Mouse (Mus musculus): ENCODE results near the gene Gpr87. TPM values are rescaled to one million over a fixed set of nuclear protein-coding genes. Genes with fewer than 3 reads are reported as not detected.
"Not testable (repeated sequence)": the region's sequence is repeated elsewhere in the genome, so short reads cannot be mapped to it uniquely, and the experiment has no call there.

Gene Gpr87
- polyA plus RNA-seq, 1 experiment from 2014 or later = not detected

- WGBS = 95% methylated on average over 2 of the region's 2 CpGs
- Histone ChIP-seq H3K4me3 (replicated peaks) (no peak overlapping the region), H3K4me2 (replicated peaks) (no peak overlapping the region), H3K9me3 (no peaks in the 10 kb centered on the region), H3K4me1 (replicated peaks) (no peaks in the 10 kb centered on the region), H3K27ac (no peak overlapping the region), H3K9ac (no peak overlapping the region), H3K36me3 (no peaks in the 10 kb centered on the region), H3K27me3 (replicated peaks) (no peaks in the 10 kb centered on the region)
- no peak for ATAC-seq
Measured at GRCm38 (mm10) chr3:59150624-59151023, 44.3 kb downstream of the Gpr87 start.

GRCm38 (mm10) chr3:59149646-59150045, 45.3 kb downstream of the Gpr87 start:
- Histone ChIP-seq H3K9ac (no peak overlapping the region), H3K4me2 (replicated peaks) (no peak overlapping the region), H3K4me1 (replicated peaks) (no peaks in the 10 kb centered on the region), H3K36me3 (no peaks in the 10 kb centered on the region), H3K9me3 (no peaks in the 10 kb centered on the region), H3K27me3 (replicated peaks) (no peaks in the 10 kb centered on the region), H3K27ac (no peak overlapping the region), H3K4me3 (replicated peaks) (no peak overlapping the region)
- ATAC-seq = no peak

- no peak overlapping the region for H3K4me2 ChIP-seq (replicated peaks)
- no peaks in the 10 kb centered on the region for H3K27me3 ChIP-seq (replicated peaks)
- H3K4me3 ChIP-seq (replicated peaks) = no peak overlapping the region
- H3K9me3 ChIP-seq = no peaks in the 10 kb centered on the region
- H3K9ac ChIP-seq = no peak overlapping the region
- no peak overlapping the region for H3K27ac ChIP-seq
- H3K36me3 ChIP-seq = no peaks in the 10 kb centered on the region
- WGBS = 65% methylated on average over 5 of the region's 5 CpGs
- ATAC-seq = no peak
- no peaks in the 10 kb centered on the region for H3K4me1 ChIP-seq (replicated peaks)
Measured at GRCm38 (mm10) chr3:59145194-59145593, 49.7 kb downstream of the Gpr87 start.

- Histone ChIP-seq H3K4me3 (replicated peaks) (no peak overlapping the region), H3K4me2 (replicated peaks) (no peak overlapping the region), H3K27me3 (replicated peaks) (no peaks in the 10 kb centered on the region), H3K9me3 (no peaks in the 10 kb centered on the region), H3K4me1 (replicated peaks) (no peaks in the 10 kb centered on the region), H3K9ac (no peak overlapping the region), H3K36me3 (no peaks in the 10 kb centered on the region), H3K27ac (no peak overlapping the region)
- ATAC-seq = no peak
- 74% methylated on average over 8 of the region's 8 CpGs for WGBS
Measured at GRCm38 (mm10) chr3:59141507-59142305, 53.2 kb downstream of the Gpr87 start.

- H3K4me1 ChIP-seq (replicated peaks); H3K4me3 ChIP-seq (replicated peaks); H3K9me3 ChIP-seq; H3K4me2 ChIP-seq (replicated peaks); H3K27ac ChIP-seq; H3K27me3 ChIP-seq (replicated peaks); H3K36me3 ChIP-seq; H3K9ac ChIP-seq; ATAC-seq: not testable (repeated sequence)
- WGBS = 84% methylated on average over 4 of the region's 4 CpGs
Measured at GRCm38 (mm10) chr3:59140941-59141340, 54.0 kb downstream of the Gpr87 start.

- H3K9me3 ChIP-seq = no peaks in the 10 kb centered on the region
- no peak for ATAC-seq
- no peak overlapping the region for H3K4me2 ChIP-seq (replicated peaks)
- H3K27me3 ChIP-seq (replicated peaks) = no peaks in the 10 kb centered on the region
- H3K36me3 ChIP-seq = no peaks in the 10 kb centered on the region
- no peak overlapping the region for H3K9ac ChIP-seq
- 61% methylated on average over 2 of the region's 2 CpGs for WGBS
- H3K27ac ChIP-seq = no peak overlapping the region
- H3K4me3 ChIP-seq (replicated peaks) = no peak overlapping the region
- no peaks in the 10 kb centered on the region for H3K4me1 ChIP-seq (replicated peaks)
Measured at GRCm38 (mm10) chr3:59140115-59140514, 54.8 kb downstream of the Gpr87 start.

- Histone ChIP-seq H3K36me3 (no peaks in the 10 kb centered on the region), H3K4me3 (replicated peaks) (no peak overlapping the region), H3K4me2 (replicated peaks) (no peak overlapping the region), H3K27me3 (replicated peaks) (no peaks in the 10 kb centered on the region), H3K4me1 (replicated peaks) (no peaks in the 10 kb centered on the region), H3K9ac (no peak overlapping the region), H3K9me3 (no peaks in the 10 kb centered on the region), H3K27ac (no peak overlapping the region)
- ATAC-seq = peak; percentile 28; the same call in 1 of the 2 replicates
Measured at GRCm38 (mm10) chr3:59139651-59140051, 55.3 kb downstream of the Gpr87 start.

- H3K4me1 ChIP-seq (replicated peaks) = no peaks in the 10 kb centered on the region
- no peaks in the 10 kb centered on the region for H3K36me3 ChIP-seq
- H3K9me3 ChIP-seq = no peaks in the 10 kb centered on the region
- H3K27ac ChIP-seq = no peak overlapping the region
- WGBS = 72% methylated on average over 12 of the region's 12 CpGs
- H3K4me3 ChIP-seq (replicated peaks) = no peak overlapping the region
- no peak for ATAC-seq
- H3K9ac ChIP-seq = no peak overlapping the region
- no peak overlapping the region for H3K4me2 ChIP-seq (replicated peaks)
- H3K27me3 ChIP-seq (replicated peaks) = no peaks in the 10 kb centered on the region
Measured at GRCm38 (mm10) chr3:59138946-59139468, 55.9 kb downstream of the Gpr87 start.

GRCm38 (mm10) chr3:59135911-59136653, 58.8 kb downstream of the Gpr87 start:
- H3K9ac ChIP-seq = no peak overlapping the region
- H3K4me3 ChIP-seq (replicated peaks) = no peak overlapping the region
- no peaks in the 10 kb centered on the region for H3K27me3 ChIP-seq (replicated peaks)
- 67% methylated on average over 5 of the region's 5 CpGs for WGBS
- H3K4me1 ChIP-seq (replicated peaks) = no peaks in the 10 kb centered on the region
- ATAC-seq = no peak
- H3K9me3 ChIP-seq = no peaks in the 10 kb centered on the region
- H3K27ac ChIP-seq = no peak overlapping the region
- no peak overlapping the region for H3K4me2 ChIP-seq (replicated peaks)
- no peaks in the 10 kb centered on the region for H3K36me3 ChIP-seq

GRCm38 (mm10) chr3:59133189-59133588, 61.7 kb downstream of the Gpr87 start:
- no peaks in the 10 kb centered on the region for H3K9me3 ChIP-seq
- H3K4me3 ChIP-seq (replicated peaks) = no peak overlapping the region
- no peaks in the 10 kb centered on the region for H3K36me3 ChIP-seq
- no peak overlapping the region for H3K4me2 ChIP-seq (replicated peaks)
- H3K27me3 ChIP-seq (replicated peaks) = no peaks in the 10 kb centered on the region
- 80% methylated on average over 5 of the region's 5 CpGs for WGBS
- no peak overlapping the region for H3K27ac ChIP-seq
- H3K9ac ChIP-seq = no peak overlapping the region
- no peak for ATAC-seq
- H3K4me1 ChIP-seq (replicated peaks) = no peaks in the 10 kb centered on the region

- no peak overlapping the region for H3K9ac ChIP-seq
- 84% methylated on average over 4 of the region's 4 CpGs for WGBS
- H3K9me3 ChIP-seq = no peaks in the 10 kb centered on the region
- H3K27ac ChIP-seq = no peak overlapping the region
- H3K36me3 ChIP-seq = no peaks in the 10 kb centered on the region
- H3K4me2 ChIP-seq (replicated peaks) = no peak overlapping the region
- no peak for ATAC-seq
- H3K4me1 ChIP-seq (replicated peaks) = no peaks in the 10 kb centered on the region
- no peaks in the 10 kb centered on the region for H3K27me3 ChIP-seq (replicated peaks)
- H3K4me3 ChIP-seq (replicated peaks) = no peak overlapping the region
Measured at GRCm38 (mm10) chr3:59131966-59132365, 62.9 kb downstream of the Gpr87 start.

- no peaks in the 10 kb centered on the region for H3K4me1 ChIP-seq (replicated peaks)
- H3K4me3 ChIP-seq (replicated peaks) = no peak overlapping the region
- H3K27ac ChIP-seq = no peak overlapping the region
- H3K36me3 ChIP-seq = no peaks in the 10 kb centered on the region
- no peaks in the 10 kb centered on the region for H3K27me3 ChIP-seq (replicated peaks)
- no peaks in the 10 kb centered on the region for H3K9me3 ChIP-seq
- no peak overlapping the region for H3K4me2 ChIP-seq (replicated peaks)
- H3K9ac ChIP-seq = no peak overlapping the region
- WGBS = 44% methylated on average over 4 of the region's 4 CpGs
- ATAC-seq = peak; percentile 79
Measured at GRCm38 (mm10) chr3:59131081-59131480, 63.8 kb downstream of the Gpr87 start.
